Mouse (Mus musculus) left cerebral cortex, postnatal 14 days (tissue): ENCODE data around the gene Slf1. TPM values are rescaled to one million over a fixed set of nuclear protein-coding genes. Genes with fewer than 3 reads are reported as not detected.
"Not testable (repeated sequence)": the region's sequence is repeated elsewhere in the genome, so short reads cannot be mapped to it uniquely, and the experiment has no call there.

Experiments used
- DNase-seq, 2 experiments: peaks; one replicate each; pipeline ENCODE4 v3.0.0; 2021 to 2022; ENCODE audit warnings: low spot score in 2 of 2, mixed read lengths in 1 of 2
- intact Hi-C: fragments of 180-260 bp; cut with DNase I; formaldehyde crosslinking; loops from one replicate; pipeline ENCODE4 v1.15.1; 2025
- long read RNA-seq, 2 experiments: library from polyadenylated mRNA; stranded (forward); transcript quantifications; one replicate each; pipeline ENCODE4 v2.0.0; 2021
- total RNA-seq, 2 experiments: library from RNA; stranded (reverse); gene quantifications; 2 replicates each; pipeline ENCODE4 v1.2.3; 2021

Slf1 gene
- 10 to 100 TPM; 21.3 to 24.0 TPM for total RNA-seq
- long read RNA-seq, experiment 1, transcript Slf1-204 (3 exons, 531 nt): major isoform, 5 of 20 reads
- long read RNA-seq, experiment 1, partial matches to known transcripts: 4 of 20 reads
- long read RNA-seq, experiment 1, other reads (novel, unspliced or antisense): 9 of 20 reads
- long read RNA-seq, experiment 2, transcript Slf1-201 (21 exons, 3,747 nt): minor isoform, 5 of 23 reads
- long read RNA-seq, experiment 2, transcript Slf1-204 (3 exons, 531 nt): major isoform, 10 of 23 reads
- long read RNA-seq, experiment 2, partial matches to known transcripts: 1 of 23 reads
- long read RNA-seq, experiment 2, other reads (novel, unspliced or antisense): 6 of 23 reads

- DNase-seq: peak; percentile 90 to 93
- intact Hi-C loops: loop anchor here (10.0 kb wide), 1 partner anchor 1050 kb away; no protein-coding TSS in a partner anchor
Observed at GRCm38 (mm10) chr13:77134931-77135620, at the start of gene Slf1, which contains the start of gene 2210408I21Rik. TSS of gene Slf1 (minus strand) at chr13:77135473. TSS of gene 2210408I21Rik (plus strand) at chr13:77135540.

DNA sequence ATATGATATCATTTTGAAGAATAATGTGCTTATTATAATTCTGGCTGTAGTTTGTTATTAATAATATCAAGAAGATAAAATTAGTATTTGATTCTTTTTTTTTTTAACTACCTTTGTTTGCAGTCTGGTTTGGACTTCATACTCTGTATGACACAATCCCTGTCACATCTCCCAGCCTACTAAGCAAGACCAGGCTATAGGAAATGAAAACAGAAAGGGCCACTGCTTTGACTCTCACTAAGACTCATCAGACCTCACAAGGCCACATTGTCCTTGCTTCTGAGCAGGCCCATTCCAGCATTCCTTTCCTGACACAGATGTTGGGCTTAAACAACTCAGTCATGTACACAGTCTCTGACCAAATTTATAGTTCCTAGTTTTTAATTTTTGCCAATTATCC, 42.7 kb upstream of the Slf1 start:
- DNase-seq: no peak
- intact Hi-C loops: no loop called here

- DNase-seq: no peak
- intact Hi-C loops: no loop called here
Observed at GRCm38 (mm10) chr13:77140890-77141289, 5.6 kb upstream of the Slf1 start.

GRCm38 (mm10) chr13:77135621-77135981, 328 bp upstream of the Slf1 start:
- intact Hi-C loops: loop anchor here (10.0 kb wide), 1 partner anchor 1049 kb away; no protein-coding TSS in a partner anchor
- DNase-seq: no peak

DNA sequence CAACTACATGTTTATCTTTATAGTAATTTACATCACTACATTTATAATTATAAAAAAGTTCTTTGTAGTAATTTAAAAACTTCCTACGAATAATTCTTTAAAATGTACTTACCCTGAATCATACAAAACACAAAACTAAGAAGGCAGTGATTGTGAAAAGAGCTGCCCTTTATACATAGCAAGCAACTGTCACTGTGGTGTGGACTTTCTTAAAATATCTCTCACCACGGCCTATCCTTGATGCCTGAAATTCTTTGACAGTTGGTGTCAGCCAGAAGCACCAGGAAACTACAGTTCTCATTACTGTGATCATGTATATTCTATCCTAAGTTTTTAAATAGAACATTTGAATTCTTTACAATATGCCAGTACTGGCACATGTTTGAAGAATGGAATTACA, 4.1 kb downstream of the Slf1 start:
- no peak for DNase-seq
- intact Hi-C loops: loop anchor here (10.0 kb wide), 1 partner anchor 1054 kb away; no protein-coding TSS in a partner anchor

DNA sequence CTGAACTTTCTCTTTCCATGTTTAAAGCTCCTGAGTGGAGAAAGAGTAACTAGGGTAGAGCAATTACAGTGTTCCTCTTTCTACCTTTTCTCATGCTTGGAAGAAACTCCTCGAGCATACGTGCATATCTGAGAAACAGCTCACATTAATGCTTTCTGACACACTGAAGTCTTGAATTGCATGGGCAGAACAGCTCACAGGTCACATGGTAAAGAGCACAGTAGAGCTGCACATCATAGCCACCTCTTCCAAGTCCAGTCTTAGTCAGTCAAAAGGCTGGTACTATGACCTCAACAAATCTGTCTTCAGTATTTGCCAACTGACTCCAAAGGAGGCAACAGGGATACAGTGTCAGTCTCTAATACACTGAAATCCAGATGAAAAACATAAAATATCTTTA, 7.0 kb downstream of the Slf1 start:
- intact Hi-C loops: no loop called here
- DNase-seq: no peak

GRCm38 (mm10) chr13:77125159-77125558, 10.1 kb downstream of the Slf1 start:
- no peak for DNase-seq
- intact Hi-C loops: no loop called here

- intact Hi-C loops: no loop called here
Observed at GRCm38 (mm10) chr13:77118695-77119094, 16.6 kb downstream of the Slf1 start.

GRCm38 (mm10) chr13:77107734-77108133, 27.5 kb downstream of the Slf1 start:
- intact Hi-C loops: no loop called here
- DNase-seq: no peak

More at GRCm38 (mm10) chr13:77118695-77119094, 16.6 kb downstream of the Slf1 start:
- no peak for DNase-seq

GRCm38 (mm10) chr13:77092876-77093275, 42.4 kb downstream of the Slf1 start:
- DNase-seq, intact Hi-C loops: not testable (repeated sequence)

DNA sequence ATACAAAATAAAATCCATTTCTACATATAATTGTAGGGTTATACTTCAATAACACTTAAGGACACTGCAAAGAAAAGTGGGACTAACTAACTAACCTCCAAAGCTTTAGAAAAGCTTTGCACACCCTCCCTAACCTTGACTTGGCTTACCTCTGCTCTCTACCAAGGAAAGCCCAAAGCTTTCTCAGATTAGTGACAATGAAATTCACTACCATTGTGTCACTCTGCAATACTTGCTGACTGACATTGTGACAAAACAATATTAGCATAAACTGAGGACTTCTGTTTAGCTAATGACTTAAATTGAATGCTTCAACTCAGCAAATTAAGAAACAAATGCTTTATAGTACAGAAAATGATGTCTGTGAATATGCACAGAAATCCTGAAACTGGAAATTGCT, 63.2 kb downstream of the Slf1 start:
- intact Hi-C loops: no loop called here
- DNase-seq: no peak

DNA sequence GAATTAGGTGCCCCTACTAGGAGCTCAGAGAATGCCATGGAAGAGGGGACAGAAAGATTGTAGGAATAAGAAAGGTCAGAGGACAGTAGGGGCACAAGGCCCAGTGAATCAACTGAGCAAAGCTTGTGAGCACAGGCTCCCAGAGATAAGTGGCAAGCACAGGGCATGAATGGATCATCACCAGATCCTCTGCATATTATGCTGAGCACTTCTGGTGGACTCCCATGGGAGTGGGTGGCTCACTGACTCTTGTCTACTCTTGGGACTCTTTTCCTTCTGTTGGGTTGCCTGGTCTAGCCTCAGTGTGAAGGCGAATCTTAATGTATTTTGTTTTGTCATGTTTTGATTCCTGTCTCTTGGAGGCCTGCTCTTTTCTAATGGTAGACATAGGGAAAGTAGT, 66.4 kb downstream of the Slf1 start:
- intact Hi-C loops: no loop called here
- no peak for DNase-seq

DNA sequence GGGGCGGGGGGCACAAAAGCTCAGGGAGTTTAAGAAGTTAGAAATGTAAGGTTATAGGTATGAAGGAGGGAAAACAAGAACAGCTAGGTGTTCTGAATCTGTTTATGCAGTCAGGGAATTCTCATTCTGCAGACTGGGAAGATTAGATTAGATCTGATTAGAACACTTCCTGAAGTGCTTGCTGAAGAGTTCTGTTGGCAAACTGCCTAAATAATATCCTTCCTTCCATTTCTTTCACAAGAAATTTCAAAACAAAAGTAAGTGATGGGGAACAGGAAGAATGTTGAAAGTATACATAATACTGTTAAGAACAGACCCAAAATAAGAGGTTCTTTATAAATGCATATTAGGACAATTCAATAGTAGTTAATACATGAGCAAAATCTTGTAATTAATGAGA, 72.1 kb downstream of the Slf1 start:
- DNase-seq: no peak
- intact Hi-C loops: no loop called here

GRCm38 (mm10) chr13:77049736-77050135, 85.5 kb downstream of the Slf1 start:
- intact Hi-C loops: loop anchor here (5.0 kb wide), 2 partner anchors 1133 to 1153 kb away; no protein-coding TSS in a partner anchor
- DNase-seq: no peak

GRCm38 (mm10) chr13:77048461-77048860, 86.8 kb downstream of the Slf1 start:
- DNase-seq: peak; percentile 45 to 62
- intact Hi-C loops: loop anchor here (5.0 kb wide), 2 partner anchors 1134 to 1154 kb away; no protein-coding TSS in a partner anchor

DNA sequence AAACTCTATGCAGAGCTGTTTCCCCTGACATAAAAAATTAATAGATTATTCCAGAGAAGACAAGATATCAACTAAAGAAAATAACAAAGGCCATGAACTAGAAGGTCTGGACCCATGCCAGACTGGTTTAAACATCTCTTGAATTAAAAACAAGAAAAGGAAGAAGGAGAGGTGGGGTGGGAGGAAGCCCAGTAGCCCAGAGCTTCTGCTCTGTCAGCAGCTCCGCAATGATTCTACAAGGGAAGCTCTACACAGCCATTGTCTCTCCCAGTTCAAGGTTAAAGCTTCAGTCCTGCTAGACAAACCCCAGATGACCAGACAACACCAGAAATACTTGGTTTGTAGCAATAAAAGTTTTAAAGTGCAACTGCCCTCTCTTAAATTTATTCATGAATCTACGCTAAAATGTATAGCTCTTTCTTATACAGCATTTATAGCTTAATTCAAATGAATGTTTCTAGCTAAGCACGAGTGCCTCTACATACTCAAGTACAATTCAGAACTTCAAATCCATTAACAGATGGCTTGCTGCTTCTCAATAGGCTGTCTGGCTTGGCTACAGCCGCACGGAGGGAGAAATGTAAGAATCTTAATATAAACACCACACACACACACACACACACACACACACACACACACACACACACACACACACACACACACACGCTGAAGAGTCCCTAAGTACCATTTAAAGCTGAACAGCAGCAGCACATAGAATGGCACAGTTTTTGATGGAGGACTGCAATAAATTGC, 87.9 kb downstream of the Slf1 start:
- DNase-seq: peak; percentile 30 to 67

DNA sequence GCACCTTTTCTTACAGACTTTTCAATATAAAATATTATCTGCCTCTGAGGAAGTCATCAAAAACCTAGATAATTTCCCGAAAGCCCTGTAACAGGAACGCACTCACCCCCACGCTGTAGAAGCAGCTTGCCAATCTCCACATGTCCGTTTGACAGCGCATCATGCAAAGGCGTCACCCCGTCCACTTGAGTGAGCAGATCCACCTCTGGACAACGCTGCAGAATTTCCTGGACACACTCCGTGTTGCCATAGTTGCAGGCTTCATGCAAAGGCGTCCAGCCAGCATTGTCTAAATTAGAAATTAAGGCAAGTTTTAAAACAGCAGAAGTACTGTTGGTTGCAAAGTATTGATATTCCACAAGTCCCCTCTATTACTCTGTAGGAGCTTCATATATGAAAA, 88.9 kb downstream of the Slf1 start:
- DNase-seq: peak; percentile 9 to 13
- intact Hi-C loops: loop anchor here (5.0 kb wide), 2 partner anchors 1136 to 1156 kb away; no protein-coding TSS in a partner anchor

More for the DNA sequence above, 87.9 kb downstream of the Slf1 start:
- intact Hi-C loops: loop anchor here (5.0 kb wide), 2 partner anchors 1135 to 1155 kb away; no protein-coding TSS in a partner anchor

DNA sequence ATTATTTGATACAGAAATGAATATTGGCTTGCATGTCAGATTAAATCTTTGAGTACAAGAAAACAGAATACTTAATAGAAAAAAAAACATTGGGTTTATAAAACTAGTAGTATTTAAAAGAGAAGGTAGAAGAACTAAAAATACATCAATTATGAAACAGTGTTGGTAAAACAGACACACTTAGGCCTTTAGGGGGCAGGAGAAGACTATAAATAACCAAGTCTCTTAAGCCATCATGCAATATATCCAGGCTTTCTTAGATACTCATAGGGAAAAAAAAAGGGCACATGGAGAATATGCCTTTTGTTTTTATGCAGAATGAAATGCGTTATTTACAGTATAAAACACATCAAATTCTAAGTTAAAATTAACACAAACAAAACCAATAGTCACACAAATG, 89.9 kb downstream of the Slf1 start:
- intact Hi-C loops: loop anchor here (5.0 kb wide), 2 partner anchors 1137 to 1157 kb away; no protein-coding TSS in a partner anchor
- DNase-seq: peak in 1 of 2 experiments; percentile 48

DNA sequence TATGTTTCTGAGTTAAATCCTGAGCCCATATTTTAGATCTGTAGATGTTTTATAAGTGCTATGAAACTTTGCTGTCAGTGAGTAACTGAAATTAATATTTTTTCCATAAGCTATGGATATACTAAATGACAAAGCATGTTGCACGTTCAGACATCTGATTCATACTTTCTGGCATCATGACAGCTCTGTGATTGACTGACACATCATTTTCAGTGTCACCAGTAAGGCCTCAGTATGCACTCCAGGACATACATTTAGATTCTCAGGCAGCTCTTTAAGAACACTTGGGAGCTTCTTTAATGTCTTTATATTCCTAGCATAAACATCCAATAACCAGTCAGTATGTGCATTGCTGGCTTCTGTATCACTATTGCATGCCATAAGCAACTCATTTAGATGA, 91.9 kb downstream of the Slf1 start:
- intact Hi-C loops: no loop called here
- no peak for DNase-seq

GRCm38 (mm10) chr13:77029594-77029993, 105.7 kb downstream of the Slf1 start:
- intact Hi-C loops: no loop called here
- no peak for DNase-seq
